Mouse (Mus musculus) heart, postnatal 0 days (tissue): ENCODE data around the gene Fxyd1.

Source experiments
- CTCF ChIP-seq: IDR thresholded peaks from 2 replicates; pipeline ENCODE4 v1.5.1; 2016; ENCODE audit warnings: antibody characterized with exemption, control low read depth, low read depth
- EP300 ChIP-seq: IDR thresholded peaks from 2 replicates; pipeline ENCODE4 v1.6.1; 2016; ENCODE audit warnings: antibody characterized with exemption, low read depth

- TF ChIP-seq CTCF, result no peak
- no peak for TF ChIP-seq EP300
Measured at GRCm38 (mm10) chr7:31058211-31058610, 1.2 kb upstream of the Fxyd1 start.
